ENCODE assay signal across 9 mouse cellular contexts in the genomic region with DNA sequence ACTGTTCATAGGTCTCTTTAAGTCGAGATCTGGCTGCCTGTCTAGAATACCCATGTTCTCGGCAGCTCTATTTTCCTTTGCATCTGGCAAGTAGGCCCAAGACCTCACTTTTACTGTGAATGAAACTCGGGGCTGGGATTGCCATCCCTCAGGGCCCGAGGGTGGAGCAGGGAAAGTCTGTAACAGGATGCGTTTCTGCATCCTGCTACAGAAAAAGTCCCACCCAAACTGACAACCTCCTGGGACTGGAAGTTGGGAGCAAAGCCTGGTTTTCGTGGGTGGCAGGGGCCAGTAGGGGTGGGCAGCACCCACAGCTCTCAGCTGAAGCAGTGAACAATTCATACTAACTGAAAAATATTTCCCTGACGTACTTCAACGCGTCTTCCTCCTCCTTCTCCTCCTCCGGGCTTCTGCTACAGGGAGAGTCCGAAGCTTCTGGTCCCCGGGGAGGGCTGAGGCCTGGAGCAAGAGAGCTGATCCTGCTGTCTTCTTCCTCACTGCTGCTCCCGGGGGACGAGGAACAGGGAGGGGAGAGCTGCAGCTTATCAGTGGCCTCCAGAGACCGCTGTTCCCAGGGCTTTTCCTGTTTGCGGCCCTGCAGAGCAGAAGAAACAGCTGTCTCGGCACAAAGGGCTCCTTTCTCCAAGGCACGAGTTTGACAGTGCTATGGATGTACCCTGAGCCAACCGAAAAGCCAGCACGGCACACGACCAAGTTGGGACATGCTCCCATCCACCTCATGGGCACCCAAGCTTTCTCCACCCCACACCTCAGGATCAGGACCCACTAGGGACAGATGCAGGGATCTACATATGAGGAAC. TPM values are rescaled to one million over a fixed set of nuclear protein-coding genes. Genes with fewer than 3 reads are reported as not detected.
DNase-seq lines count a peak whose midpoint lies in the region; ATAC-seq and TF ChIP-seq lines count a peak whose summit lies in the region.
"Had no signal": no experiment of that assay in that cellular context is flagged by ENCODE, and none has a peak within 500 bp of the region (broad histone marks: within the 10 kb centered on the region; RNA-seq: fewer than 3 reads in every experiment).

No protein-coding gene starts in this region.

- no peak for ATAC-seq in megakaryocyte, adult 5-6 weeks (ENCODE audit: poor library complexity, severe bottlenecking)
- no peak for ATAC-seq in embryonic facial prominence, embryonic 13.5 days (ENCODE audit: insufficient number of reproducible peaks, insufficient read depth, low FRiP score, low TSS enrichment, low read depth)
- ATAC-seq in limb, embryonic 14.5 days (ENCODE audit: low FRiP score, low read depth), result no peak
- no peak for ATAC-seq in forebrain, embryonic 11.5 days (replicated peaks; ENCODE audit: low FRiP score)

- 45% methylated on average over 21 of the region's 21 CpGs for WGBS in embryonic facial prominence, embryonic 13.5 days
- WGBS in limb, embryonic 14.5 days, result 73% methylated on average over 21 of the region's 21 CpGs
- 72% methylated on average over 21 of the region's 21 CpGs for WGBS in forebrain, embryonic 11.5 days

- H3K9ac ChIP-seq in embryonic facial prominence, embryonic 13.5 days, result peak overlapping the region; percentile 52
- H3K9ac ChIP-seq in limb, embryonic 14.5 days (ENCODE audit: low read depth, low read length, severe bottlenecking), result no peak overlapping the region
- no peak overlapping the region for H3K9ac ChIP-seq in forebrain, embryonic 11.5 days (ENCODE audit: low read length)

- no peaks in the 10 kb centered on the region for H3K9me3 ChIP-seq in megakaryocyte, embryonic 14.5 days
- H3K9me3 ChIP-seq in embryonic facial prominence, embryonic 13.5 days, result no peaks in the 10 kb centered on the region
- H3K9me3 ChIP-seq in limb, embryonic 14.5 days (ENCODE audit: control insufficient read depth, low read length), result no peaks in the 10 kb centered on the region
- H3K9me3 ChIP-seq in forebrain, embryonic 11.5 days (ENCODE audit: control insufficient read depth, low read length), result no peaks in the 10 kb centered on the region

- H3K4me3 ChIP-seq in megakaryocyte, embryonic 14.5 days (replicated peaks), result peak overlapping the region; percentile 96
- H3K4me3 ChIP-seq in embryonic facial prominence, embryonic 13.5 days, result no peak overlapping the region
- no peak overlapping the region for H3K4me3 ChIP-seq in limb, embryonic 14.5 days (replicated peaks; ENCODE audit: low read length)
- H3K4me3 ChIP-seq in forebrain, embryonic 11.5 days (ENCODE audit: low read depth, low read length), result no peak overlapping the region

- no peak for TF ChIP-seq POLR2A in limb, embryonic 14.5 days (IDR thresholded peaks at IDR 0.05; ENCODE audit: borderline replicate concordance, extremely low read depth, insufficient read depth, insufficient read length)

- peak; percentile 82 to 85 for DNase-seq in heart, postnatal 10 days
- DNase-seq in limb, embryonic 14.5 days (ENCODE audit: low spot score), result no peak
- peak; percentile 11 for DNase-seq in neural tube, embryonic 10.5 days (ENCODE audit: extremely low spot score, low spot score)
- DNase-seq in frontal cortex, postnatal 36 days (ENCODE audit: low spot score in 2 of 2), result no peak
- DNase-seq in forebrain, embryonic 11.5 days (ENCODE audit: low spot score), result no peak

- H3K4me1 ChIP-seq in megakaryocyte, embryonic 14.5 days, result peaks cover 92% of the 10 kb centered on the region
- peaks cover 69% of the 10 kb centered on the region for H3K4me1 ChIP-seq in embryonic facial prominence, embryonic 13.5 days
- H3K4me1 ChIP-seq in limb, embryonic 14.5 days (ENCODE audit: control insufficient read depth, insufficient read depth, low read length), result peaks cover 19% of the 10 kb centered on the region
- H3K4me1 ChIP-seq in forebrain, embryonic 11.5 days (replicated peaks; ENCODE audit: control insufficient read depth, insufficient read depth, low read length), result peaks cover 5% of the 10 kb centered on the region; the same call in 1 of the 2 replicates

- peak overlapping the region; percentile 69 for H3K27ac ChIP-seq in embryonic facial prominence, embryonic 13.5 days
- H3K27ac ChIP-seq in limb, embryonic 14.5 days (replicated peaks; ENCODE audit: low read depth, low read length), result 0 out of 2 replicates have a peak overlapping the region, but pooled peaks have one; percentile 26
- H3K27ac ChIP-seq in forebrain, embryonic 11.5 days (ENCODE audit: low read depth, low read length), result no peak overlapping the region

- intact Hi-C loops in heart, postnatal 10 days (cut with DNase I), result no loop called here

- no peak overlapping the region for H3K4me2 ChIP-seq in embryonic facial prominence, embryonic 13.5 days
- H3K4me2 ChIP-seq in limb, embryonic 14.5 days (replicated peaks; ENCODE audit: low read depth, low read length, severe bottlenecking), result no peak overlapping the region
- H3K4me2 ChIP-seq in forebrain, embryonic 11.5 days (ENCODE audit: low read depth, low read length, severe bottlenecking), result no peak overlapping the region

- H3K27me3 ChIP-seq in megakaryocyte, embryonic 14.5 days (replicated peaks), result no peaks in the 10 kb centered on the region
- no peaks in the 10 kb centered on the region for H3K27me3 ChIP-seq in embryonic facial prominence, embryonic 13.5 days
- no peaks in the 10 kb centered on the region for H3K27me3 ChIP-seq in limb, embryonic 14.5 days (ENCODE audit: control insufficient read depth, insufficient read depth, low read length)
- H3K27me3 ChIP-seq in forebrain, embryonic 11.5 days (ENCODE audit: control insufficient read depth, insufficient read depth, low read length), result no peaks in the 10 kb centered on the region

- peaks cover 75% of the 10 kb centered on the region for H3K36me3 ChIP-seq in megakaryocyte, embryonic 14.5 days (replicated peaks; ENCODE audit: low read length)
- peaks cover 12% of the 10 kb centered on the region for H3K36me3 ChIP-seq in embryonic facial prominence, embryonic 13.5 days
- 0 out of 2 replicates have a peak, but pooled peaks cover 12% of the 10 kb centered on the region for H3K36me3 ChIP-seq in limb, embryonic 14.5 days (ENCODE audit: control insufficient read depth, insufficient read depth, low read length)
- no peaks in the 10 kb centered on the region for H3K36me3 ChIP-seq in forebrain, embryonic 11.5 days (ENCODE audit: control insufficient read depth, insufficient read depth, low read length)

RNA-seq across cellular contexts. Expression of a gene that starts 3.5 kb away (rescaled TPM):
- 14.0 and 14.5 TPM in 2 replicates for polyA plus RNA-seq in megakaryocyte, embryonic 14.5 days (2012; ENCODE audit: insufficient read depth, low replicate concordance)
- total RNA-seq in megakaryocyte, adult 5-6 weeks (2015), result 7.5 and 8.1 TPM in 2 replicates
- total RNA-seq in megakaryocyte, adult 5-6 weeks (2017), result 3.8 and 7.1 TPM in 2 replicates
- polyA plus RNA-seq in embryonic facial prominence, embryonic 13.5 days (2015; fragmentation: Nextera tagmentation; extraction: Ambion mirVana), result 19.0 and 20.4 TPM in 2 replicates
- total RNA-seq in heart, postnatal 10 days (2021), result 1 to 10 TPM; 5.3 TPM
- 22.6 and 24.2 TPM in 2 replicates for polyA plus RNA-seq in limb, embryonic 14.5 days (2012; rRNA removed)
- 11.3 and 12.4 TPM in 2 replicates for polyA plus RNA-seq in limb, embryonic 14.5 days (2014; fragmentation: Nextera tagmentation; extraction: Ambion mirVana)
- 13.7 and 13.9 TPM in 2 replicates for polyA plus RNA-seq in forebrain, embryonic 11.5 days (2014; fragmentation: Nextera tagmentation; extraction: Ambion mirVana)

RNA-seq across cellular contexts. Expression of a gene that starts 11.4 kb away (rescaled TPM):
- 5.5 and 11.5 TPM in 2 replicates for polyA plus RNA-seq in megakaryocyte, embryonic 14.5 days (2012; ENCODE audit: insufficient read depth, low replicate concordance)
- 3.1 and 5.0 TPM in 2 replicates for total RNA-seq in megakaryocyte, adult 5-6 weeks (2015)
- total RNA-seq in megakaryocyte, adult 5-6 weeks (2017), result 2.8 and 6.1 TPM in 2 replicates
- 1.8 and 2.0 TPM in 2 replicates for polyA plus RNA-seq in embryonic facial prominence, embryonic 13.5 days (2015; fragmentation: Nextera tagmentation; extraction: Ambion mirVana)
- 10 to 100 TPM; 16.0 to 19.3 TPM for total RNA-seq in heart, postnatal 10 days (2021)
- 1.2 and 1.8 TPM in 2 replicates for polyA plus RNA-seq in limb, embryonic 14.5 days (2012; rRNA removed)
- 1.2 and 2.5 TPM in 2 replicates for polyA plus RNA-seq in limb, embryonic 14.5 days (2014; fragmentation: Nextera tagmentation; extraction: Ambion mirVana)
- 0.89 and 1.2 TPM in 2 replicates for polyA plus RNA-seq in forebrain, embryonic 11.5 days (2014; fragmentation: Nextera tagmentation; extraction: Ambion mirVana)

RNA-seq across cellular contexts. Expression of a gene that starts 36.4 kb away (rescaled TPM):
- 13.0 and 28.5 TPM in 2 replicates for polyA plus RNA-seq in megakaryocyte, embryonic 14.5 days (2012; ENCODE audit: insufficient read depth, low replicate concordance)
- total RNA-seq in megakaryocyte, adult 5-6 weeks (2015), result 4.2 and 7.6 TPM in 2 replicates
- total RNA-seq in megakaryocyte, adult 5-6 weeks (2017), result 19.6 and 27.5 TPM in 2 replicates
- 11.9 and 13.6 TPM in 2 replicates for polyA plus RNA-seq in embryonic facial prominence, embryonic 13.5 days (2015; fragmentation: Nextera tagmentation; extraction: Ambion mirVana)
- total RNA-seq in heart, postnatal 10 days (2021), result 10 to 100 TPM; 18.3 to 20.7 TPM
- 22.2 TPM in 2 replicates for polyA plus RNA-seq in limb, embryonic 14.5 days (2012; rRNA removed)
- 9.6 and 11.3 TPM in 2 replicates for polyA plus RNA-seq in limb, embryonic 14.5 days (2014; fragmentation: Nextera tagmentation; extraction: Ambion mirVana)
- 12.3 and 12.9 TPM in 2 replicates for polyA plus RNA-seq in forebrain, embryonic 11.5 days (2014; fragmentation: Nextera tagmentation; extraction: Ambion mirVana)

RNA-seq across cellular contexts. Expression of a gene that starts 45.7 kb away (rescaled TPM):
- not detected in 2 replicates for polyA plus RNA-seq in megakaryocyte, embryonic 14.5 days (2012; ENCODE audit: insufficient read depth, low replicate concordance)
- total RNA-seq in megakaryocyte, adult 5-6 weeks (2015), result not detected in 2 replicates
- total RNA-seq in megakaryocyte, adult 5-6 weeks (2017), result not detected in 2 replicates
- not detected in 2 replicates for polyA plus RNA-seq in embryonic facial prominence, embryonic 13.5 days (2015; fragmentation: Nextera tagmentation; extraction: Ambion mirVana)
- not detected for total RNA-seq in heart, postnatal 10 days (2021)
- 0.05 TPM in 1 of 2 replicates, not detected in the other for polyA plus RNA-seq in limb, embryonic 14.5 days (2012; rRNA removed)
- polyA plus RNA-seq in limb, embryonic 14.5 days (2014; fragmentation: Nextera tagmentation; extraction: Ambion mirVana), result not detected in 2 replicates
- not detected in 2 replicates for polyA plus RNA-seq in forebrain, embryonic 11.5 days (2014; fragmentation: Nextera tagmentation; extraction: Ambion mirVana)
- total RNA-seq: left cerebral cortex, adult 8-10 months had no signal

Comparison
In these comparisons a context has a peak if more than half of its experiments do, and no peak if none do; other contexts are left out.
1. DNase-seq: peak in heart, postnatal 10 days (2 of 2) and neural tube, embryonic 10.5 days (single experiment); none in limb, embryonic 14.5 days (single experiment), frontal cortex, postnatal 36 days (0 of 2) and forebrain, embryonic 11.5 days (single experiment).